Mouse (Mus musculus) heart, embryonic 14.5 days (tissue): ENCODE data around the gene AI467606. TPM values are rescaled to one million over a fixed set of nuclear protein-coding genes. Genes with fewer than 3 reads are reported as not detected.
"Not testable (repeated sequence)": the region's sequence is repeated elsewhere in the genome, so short reads cannot be mapped to it uniquely, and the experiment has no call there.

Experiments used
- ATAC-seq: fragments of 200-750 bp; cut with Nextera tagmentation; 2 replicates; pipeline ENCODE4 v1.8.0; 2017; ENCODE audit warnings: low read depth, moderate TSS enrichment; ENCODE audit not compliant: insufficient number of reproducible peaks, insufficient read depth, low FRiP score
- H3K27ac ChIP-seq, 2 experiments: fragments of 200-500 bp in 1 of 2; fragments of 300-500 bp in 1 of 2; sonication (generic) in 1 of 2; replicated peaks in 1 of 2; 2 replicates each; pipeline ENCODE4 v1.5.1; 2012 to 2014; ENCODE audit warnings: low read depth in 2 of 2, low read length in 2 of 2, control low read depth in 1 of 2, mild to moderate bottlenecking in 1 of 2, mixed read lengths in 1 of 2; ENCODE audit not compliant: control insufficient read depth in 1 of 2, insufficient read depth in 1 of 2
- H3K27me3 ChIP-seq: fragments of 300-500 bp; sonication (generic); 2 replicates; pipeline ENCODE4 v1.6.1; 2014; ENCODE audit warnings: mild to moderate bottlenecking, low read length, control low read depth; ENCODE audit not compliant: control insufficient read depth, insufficient read depth
- H3K36me3 ChIP-seq: fragments of 300-500 bp; sonication (generic); 2 replicates; pipeline ENCODE4 v1.6.1; 2014; ENCODE audit warnings: mild to moderate bottlenecking, control low read depth, low read length, mixed read lengths; ENCODE audit not compliant: control insufficient read depth, insufficient read depth
- H3K4me1 ChIP-seq, 2 experiments: fragments of 200-500 bp in 1 of 2; fragments of 300-500 bp in 1 of 2; sonication (generic) in 1 of 2; 2 replicates each; pipeline ENCODE4 v1.6.1; 2012 to 2014; ENCODE audit warnings: low read length in 2 of 2, control low read depth in 1 of 2, mixed read lengths in 1 of 2; ENCODE audit not compliant: control insufficient read depth in 2 of 2, insufficient read depth in 2 of 2
- H3K4me2 ChIP-seq: fragments of 300-500 bp; sonication (generic); 2 replicates; pipeline ENCODE4 v1.6.1; 2014; ENCODE audit warnings: mild to moderate bottlenecking, low read length
- H3K4me3 ChIP-seq, 2 experiments: fragments of 200-500 bp in 1 of 2; fragments of 300-500 bp in 1 of 2; sonication (generic) in 1 of 2; 2 replicates each; pipeline ENCODE4 v1.5.1; 2012 to 2014; ENCODE audit warnings: low read length in 2 of 2, mild to moderate bottlenecking in 2 of 2, control low read depth in 1 of 2, low read depth in 1 of 2, moderate library complexity in 1 of 2; ENCODE audit not compliant: control insufficient read depth in 1 of 2, insufficient read depth in 1 of 2
- H3K9ac ChIP-seq: fragments of 300-500 bp; sonication (generic); 2 replicates; pipeline ENCODE4 v1.6.1; 2014; ENCODE audit warnings: mild to moderate bottlenecking, low read length
- H3K9me3 ChIP-seq: fragments of 300-500 bp; sonication (generic); 2 replicates; pipeline ENCODE4 v1.6.1; 2016; ENCODE audit warnings: low read length, control low read depth; ENCODE audit not compliant: control insufficient read depth
- WGBS: fragments of 180-500 bp; shearing (Covaris S2); extraction: QIAGEN DNeasy Blood & Tissue Kit; methylation state at CpG from one replicate; pipeline ENCODE4 v1.1.7; 2014; 5-methylcytosine and 5-hydroxymethylcytosine counted together
- polyA plus RNA-seq: library from polyadenylated mRNA; unstranded; fragments of >200 nt; fragmentation: Nextera tagmentation; extraction: Ambion mirVana; gene quantifications from 2 replicates; pipeline ENCODE4 v1.2.1, GENCODE M21; 2014

AI467606 gene
- polyA plus RNA-seq, 1 experiment from 2014 or later, result 1.2 TPM

DNA sequence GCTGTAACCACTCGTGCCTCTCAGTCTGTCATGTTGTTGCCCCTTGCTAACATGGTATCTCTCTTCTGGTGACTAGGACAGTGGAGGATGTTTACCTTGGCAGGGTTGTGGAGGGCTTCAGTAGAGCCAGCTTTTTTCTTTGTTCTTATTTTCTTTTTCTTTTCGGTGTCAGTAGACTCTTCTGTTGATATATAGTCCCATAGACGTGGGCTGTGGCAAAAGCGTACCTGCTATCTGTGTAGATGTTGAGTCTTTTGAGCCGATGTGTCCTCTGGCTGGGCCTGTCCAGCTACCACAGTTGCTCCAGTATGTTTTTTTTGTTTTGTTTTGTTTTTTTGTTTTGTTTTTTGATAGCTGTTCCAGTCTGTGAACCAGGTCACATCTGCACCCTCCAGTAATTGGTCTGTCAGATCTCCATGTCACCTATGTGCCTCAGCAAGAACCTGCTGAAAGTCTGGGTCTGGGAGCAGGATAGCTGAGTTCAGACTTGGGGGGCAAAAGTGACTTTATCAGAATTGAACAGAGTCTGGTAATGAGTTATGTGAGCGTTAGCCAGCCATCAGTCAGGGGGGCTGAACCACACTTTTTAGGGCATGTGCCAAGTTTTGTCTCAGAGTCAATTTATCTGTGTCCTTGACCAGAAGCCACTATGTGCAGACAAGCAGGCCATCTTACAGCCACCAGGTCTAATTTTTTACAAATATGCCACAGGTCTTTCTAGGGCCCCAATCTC is 3.7 kb upstream of the AI467606 start, which contains the start of gene Zg16:
Zg16 (minus strand) TSS at position 51 of the 733 bp plus-strand sequence.
- not testable (repeated sequence) for H3K27me3 ChIP-seq, ATAC-seq, H3K9ac ChIP-seq, H3K4me1 ChIP-seq, H3K4me2 ChIP-seq, H3K4me3 ChIP-seq, H3K9me3 ChIP-seq, H3K36me3 ChIP-seq, H3K27ac ChIP-seq
- WGBS, result 56% methylated on average over 6 of the region's 6 CpGs

- no peak for ATAC-seq
- no peak overlapping the region for H3K4me2 ChIP-seq
- 80% methylated on average over 3 of the region's 3 CpGs for WGBS
- H3K4me1 ChIP-seq, result peaks cover 5 to 9% of the 10 kb centered on the region in 2 experiments; a peak in 2 of 4 replicates
- H3K4me3 ChIP-seq, result no peak overlapping the region
- H3K27me3 ChIP-seq, result no peaks in the 10 kb centered on the region
- no peaks in the 10 kb centered on the region for H3K36me3 ChIP-seq
- no peak overlapping the region for H3K9ac ChIP-seq
- no peaks in the 10 kb centered on the region for H3K9me3 ChIP-seq
- H3K27ac ChIP-seq, result no peak overlapping the region
These were observed 3.1 kb upstream of the AI467606 start for GRCm38 (mm10) chr7:127088083-127088482.

DNA sequence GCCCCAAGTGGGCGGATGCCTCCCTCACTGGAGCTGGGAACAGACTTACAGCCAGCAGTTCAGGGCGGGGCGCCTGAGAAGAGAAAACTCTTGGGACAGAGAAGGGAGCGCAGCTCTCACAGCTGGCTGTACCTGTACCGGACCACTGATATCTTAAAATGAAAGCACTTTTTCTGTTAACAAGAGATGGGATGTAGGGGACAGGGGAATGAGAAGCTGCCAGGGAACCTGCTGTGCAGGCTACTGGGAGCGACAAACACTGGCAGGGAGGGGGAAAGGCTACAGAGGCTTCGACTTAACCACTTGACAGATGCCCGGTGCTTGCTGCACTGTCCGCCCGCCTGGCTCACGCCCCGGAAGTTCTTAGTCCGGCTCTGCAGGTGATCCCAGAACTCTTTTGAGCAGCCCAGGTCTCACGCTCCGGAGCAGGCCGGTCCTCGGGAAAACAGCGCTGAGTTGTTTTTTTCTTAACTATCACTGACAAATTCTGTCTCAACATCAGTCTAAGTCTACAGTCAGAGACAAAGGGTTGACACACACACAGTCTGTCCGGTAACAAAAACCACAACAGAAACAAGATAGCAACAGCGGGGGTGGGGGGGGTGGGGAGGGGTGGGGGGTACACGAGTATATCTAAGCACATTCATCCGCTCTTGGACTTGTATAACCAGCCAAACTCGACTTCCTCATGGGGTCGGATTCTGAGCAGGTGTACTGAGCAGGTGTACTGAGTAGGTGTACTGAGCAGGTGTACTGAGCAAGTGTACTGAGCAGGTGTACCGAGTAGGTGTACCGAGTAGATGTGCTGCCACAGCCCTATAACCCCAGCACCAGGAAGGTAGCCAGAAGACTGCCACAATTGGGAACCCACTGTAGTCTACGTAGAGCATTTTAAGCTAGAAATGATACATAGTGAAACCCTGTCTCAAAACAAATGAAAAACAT is 2.0 kb upstream of the AI467606 start:
- 0 out of 2 replicates have a peak, but pooled peaks have one; percentile 24 for ATAC-seq
- Histone ChIP-seq H3K9me3 (no peaks in the 10 kb centered on the region), H3K4me1 (peaks cover 5 to 9% of the 10 kb centered on the region in 2 experiments; a peak in 2 of 4 replicates), H3K9ac (peak overlapping the region; percentile 52; the same call in 1 of the 2 replicates), H3K4me3 (peak overlapping the region; percentile 17 to 27; a peak in 3 of 4 replicates), H3K27me3 (no peaks in the 10 kb centered on the region), H3K36me3 (no peaks in the 10 kb centered on the region), H3K27ac (no peak overlapping the region), H3K4me2 (peak overlapping the region; percentile 66)
- WGBS, result 19% methylated on average over 27 of the region's 27 CpGs

DNA sequence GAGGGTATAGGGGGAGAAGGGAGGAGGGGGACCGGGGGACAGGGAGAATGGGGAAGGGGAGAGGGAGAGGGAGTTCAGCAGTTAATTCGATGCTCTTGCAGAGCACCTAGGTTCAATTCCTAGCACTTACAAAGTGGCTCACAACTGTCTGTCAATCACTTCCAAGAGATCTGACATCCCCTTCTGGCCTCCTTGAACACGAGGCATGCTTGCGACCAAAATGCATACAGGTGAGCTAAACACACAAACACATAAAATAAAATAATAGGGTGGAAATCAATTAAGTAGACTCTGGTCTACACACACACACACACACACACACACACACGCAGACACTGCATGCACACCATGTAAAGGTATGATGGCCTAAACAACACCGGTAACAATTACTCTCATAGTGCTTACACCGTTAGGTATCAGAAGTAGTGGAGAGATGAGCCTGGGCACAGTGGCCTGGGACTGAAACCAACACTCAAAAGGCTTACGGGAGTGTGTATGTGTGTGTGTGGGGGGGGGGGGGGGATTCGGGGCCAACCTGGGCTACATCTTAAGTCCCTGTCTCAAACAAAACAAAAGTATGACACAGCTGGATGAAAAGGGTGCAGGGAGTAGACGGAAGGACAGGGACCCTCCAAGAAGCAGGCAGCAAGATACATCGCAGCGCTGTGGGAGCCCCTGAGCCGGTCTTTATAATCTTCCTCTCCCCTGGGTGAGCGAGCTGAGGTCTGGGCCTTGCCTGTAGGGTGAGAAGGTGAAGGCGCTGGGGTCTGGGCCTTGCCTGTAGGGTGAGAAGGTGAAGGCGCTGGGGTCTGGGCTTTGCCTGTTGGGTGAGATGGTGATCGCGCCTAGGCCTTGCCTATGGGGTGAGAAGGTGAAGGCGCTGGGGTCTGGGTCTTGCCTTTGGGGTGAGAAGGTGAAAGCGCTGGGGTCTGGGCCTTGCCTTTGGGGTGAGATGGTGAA is 725 bp upstream of the AI467606 start:
- no peak overlapping the region for H3K4me3 ChIP-seq
- H3K4me1 ChIP-seq, result peaks cover 5 to 9% of the 10 kb centered on the region in 2 experiments; a peak in 2 of 4 replicates
- H3K27me3 ChIP-seq, result no peaks in the 10 kb centered on the region
- H3K4me2 ChIP-seq, result no peak overlapping the region
- H3K27ac ChIP-seq, result no peak overlapping the region
- H3K9ac ChIP-seq, result no peak overlapping the region
- no peaks in the 10 kb centered on the region for H3K9me3 ChIP-seq
- no peak for ATAC-seq
- H3K36me3 ChIP-seq, result no peaks in the 10 kb centered on the region
- 81% methylated on average over 20 of the region's 20 CpGs for WGBS

DNA sequence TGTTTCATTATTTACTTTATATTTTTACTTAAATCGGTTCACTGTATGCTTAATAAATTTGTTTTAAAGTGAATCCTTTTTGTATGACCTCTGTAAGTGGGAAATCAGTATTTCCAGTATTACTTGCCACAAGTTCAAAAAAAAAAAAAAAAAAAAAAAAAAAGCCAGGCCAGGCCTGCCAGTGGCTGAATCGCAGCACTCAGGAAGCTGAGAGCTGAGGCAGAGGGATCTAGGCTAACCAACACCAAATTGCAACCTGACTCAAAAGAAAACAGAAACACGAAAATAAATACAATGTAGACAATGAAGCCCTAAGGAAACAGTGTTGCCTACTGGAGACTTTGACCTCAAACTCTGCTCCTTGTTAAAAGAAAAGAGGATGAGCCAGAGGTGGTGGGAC is 2.8 kb downstream of the AI467606 start:
- 64% methylated on average over 3 of the region's 3 CpGs for WGBS
- no peak overlapping the region for H3K27ac ChIP-seq
- H3K9me3 ChIP-seq, result no peaks in the 10 kb centered on the region
- no peak overlapping the region for H3K4me3 ChIP-seq
- peaks cover 3 to 6% of the 10 kb centered on the region in 2 experiments; a peak in 2 of 4 replicates for H3K4me1 ChIP-seq
- H3K36me3 ChIP-seq, result no peaks in the 10 kb centered on the region
- no peak overlapping the region for H3K9ac ChIP-seq
- no peak for ATAC-seq
- H3K4me2 ChIP-seq, result no peak overlapping the region
- no peaks in the 10 kb centered on the region for H3K27me3 ChIP-seq

GRCm38 (mm10) chr7:127096456-127096855 is 5.3 kb downstream of the AI467606 start:
- no peak overlapping the region for H3K4me3 ChIP-seq
- H3K4me1 ChIP-seq, result no peaks in the 10 kb centered on the region; a peak in 1 of 4 replicates
- H3K27me3 ChIP-seq, result no peaks in the 10 kb centered on the region
- no peak overlapping the region for H3K9ac ChIP-seq
- ATAC-seq, result no peak
- 69% methylated on average over 7 of the region's 7 CpGs for WGBS
- no peaks in the 10 kb centered on the region for H3K9me3 ChIP-seq
- no peak overlapping the region for H3K27ac ChIP-seq
- no peaks in the 10 kb centered on the region for H3K36me3 ChIP-seq
- no peak overlapping the region for H3K4me2 ChIP-seq

DNA sequence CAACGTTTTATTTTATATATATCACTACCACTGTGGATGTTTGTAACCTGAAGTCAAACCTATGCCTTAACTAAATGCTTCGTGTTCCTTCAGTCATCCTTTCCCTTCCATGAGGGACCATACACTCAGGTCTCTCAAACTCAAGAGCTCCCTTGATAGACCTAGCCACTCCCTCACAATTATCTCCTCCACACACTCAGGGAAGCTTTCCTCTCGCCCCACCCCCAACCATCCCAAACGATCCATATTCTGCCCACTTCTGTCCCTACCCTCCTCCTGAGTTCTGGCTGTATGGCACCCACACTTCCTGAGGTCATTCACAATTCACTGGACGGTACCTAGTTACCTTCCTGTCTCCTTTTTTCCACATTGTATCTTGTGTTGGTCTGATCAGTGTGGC is 7.4 kb downstream of the AI467606 start:
- 65% methylated on average over 5 of the region's 5 CpGs for WGBS
- H3K36me3 ChIP-seq, result no peaks in the 10 kb centered on the region
- no peak for ATAC-seq
- H3K9me3 ChIP-seq, result no peaks in the 10 kb centered on the region
- no peaks in the 10 kb centered on the region for H3K27me3 ChIP-seq
- H3K27ac ChIP-seq, result no peak overlapping the region
- H3K4me3 ChIP-seq, result no peak overlapping the region
- H3K4me1 ChIP-seq, result no peaks in the 10 kb centered on the region
- H3K9ac ChIP-seq, result no peak overlapping the region
- no peak overlapping the region for H3K4me2 ChIP-seq
